Mouse (Mus musculus) kidney, embryonic 14.5 days (tissue): Measurements from ENCODE around the gene Utrn. TPM values are rescaled to one million over a fixed set of nuclear protein-coding genes. Genes with fewer than 3 reads are reported as not detected.

ENCODE experiments used
- ATAC-seq: fragments of 200-750 bp; cut with Nextera tagmentation; 2 replicates; pipeline ENCODE4 v1.8.0; 2017; ENCODE audit warnings: moderate number of reproducible peaks, mild to moderate bottlenecking, moderate TSS enrichment, moderate library complexity; ENCODE audit not compliant: low FRiP score, low TSS enrichment
- H3K27ac ChIP-seq: fragments of 300-500 bp; sonication (generic); 2 replicates; pipeline ENCODE4 v1.5.1; 2014; ENCODE audit warnings: low read depth, mild to moderate bottlenecking, low read length, moderate library complexity, mixed read lengths
- H3K27me3 ChIP-seq: fragments of 300-500 bp; sonication (generic); 2 replicates; pipeline ENCODE4 v1.6.1; 2014; ENCODE audit warnings: mild to moderate bottlenecking, low read length; ENCODE audit not compliant: control insufficient read depth, insufficient read depth
- H3K36me3 ChIP-seq: fragments of 300-500 bp; sonication (generic); 2 replicates; pipeline ENCODE4 v1.6.1; 2014; ENCODE audit warnings: low read length, mixed read lengths; ENCODE audit not compliant: control insufficient read depth, insufficient read depth
- H3K4me1 ChIP-seq: fragments of 300-500 bp; sonication (generic); 2 replicates; pipeline ENCODE4 v1.6.1; 2014; ENCODE audit warnings: low read length, mixed read lengths; ENCODE audit not compliant: control insufficient read depth, insufficient read depth
- H3K4me2 ChIP-seq: fragments of 300-500 bp; sonication (generic); replicated peaks from 2 replicates; pipeline ENCODE4 v1.6.1; 2014; ENCODE audit warnings: low read depth, mild to moderate bottlenecking, low read length
- H3K4me3 ChIP-seq: fragments of 300-500 bp; sonication (generic); 2 replicates; pipeline ENCODE4 v1.5.1; 2014; ENCODE audit warnings: mild to moderate bottlenecking, low read length
- H3K9ac ChIP-seq: fragments of 300-500 bp; sonication (generic); 2 replicates; pipeline ENCODE4 v1.6.1; 2014; ENCODE audit warnings: low read depth, mild to moderate bottlenecking, low read length, moderate library complexity
- H3K9me3 ChIP-seq: fragments of 300-500 bp; sonication (generic); 2 replicates; pipeline ENCODE4 v1.6.1; 2016; ENCODE audit warnings: low read length; ENCODE audit not compliant: control insufficient read depth
- WGBS: fragments of 180-500 bp; shearing (Covaris S2); extraction: QIAGEN DNeasy Blood & Tissue Kit; methylation state at CpG from one replicate; pipeline ENCODE4 v1.1.7; 2014; 5-methylcytosine and 5-hydroxymethylcytosine counted together
- polyA plus RNA-seq: library from polyadenylated mRNA; unstranded; fragments of >200 nt; fragmentation: Nextera tagmentation; extraction: Ambion mirVana; gene quantifications from 2 replicates; pipeline ENCODE4 v1.2.1, GENCODE M21; 2014

Gene Utrn
- polyA plus RNA-seq, 1 experiment from 2014 or later = 91.4 TPM

GRCm38 (mm10) chr10:12593071-12593470, 276.1 kb downstream of the Utrn start:
- Histone ChIP-seq H3K27ac (no peak overlapping the region), H3K9me3 (no peaks in the 10 kb centered on the region), H3K4me1 (no peaks in the 10 kb centered on the region), H3K27me3 (no peaks in the 10 kb centered on the region), H3K4me3 (no peak overlapping the region), H3K9ac (no peak overlapping the region), H3K36me3 (no peaks in the 10 kb centered on the region), H3K4me2 (no peak overlapping the region)
- no peak for ATAC-seq

DNA sequence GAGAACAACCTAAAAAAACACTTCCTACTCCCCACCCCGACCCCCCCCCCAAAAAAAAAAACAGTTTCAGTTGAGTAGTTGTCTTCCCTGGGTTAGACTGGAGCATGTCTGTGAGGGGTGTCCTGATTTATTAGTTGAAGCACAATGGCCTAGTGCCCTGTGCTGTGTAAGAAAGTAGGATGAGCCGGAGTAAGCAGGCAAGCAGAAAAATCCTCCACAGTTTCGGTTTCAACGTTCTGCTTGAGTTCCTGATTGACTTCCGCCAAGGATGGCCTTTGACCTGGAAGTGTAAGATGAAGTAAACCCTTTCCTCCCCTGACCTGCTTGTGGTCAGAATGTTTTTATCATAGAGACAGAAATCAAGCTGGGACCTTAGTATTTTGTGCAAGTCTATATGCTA, 277.2 kb downstream of the Utrn start:
- H3K4me2 ChIP-seq = no peak overlapping the region

GRCm38 (mm10) chr10:12588051-12588450, 281.1 kb downstream of the Utrn start:
- Histone ChIP-seq H3K9ac (no peak overlapping the region), H3K9me3 (no peaks in the 10 kb centered on the region), H3K4me1 (no peaks in the 10 kb centered on the region), H3K36me3 (no peaks in the 10 kb centered on the region), H3K4me2 (no peak overlapping the region), H3K27ac (no peak overlapping the region), H3K27me3 (no peaks in the 10 kb centered on the region), H3K4me3 (no peak overlapping the region)
- ATAC-seq = no peak
- WGBS = 64% methylated on average over 7 of the region's 7 CpGs

More for the DNA sequence above, 277.2 kb downstream of the Utrn start:
- peak; percentile 98 for ATAC-seq
- no peak overlapping the region for H3K4me3 ChIP-seq
- no peaks in the 10 kb centered on the region for H3K9me3 ChIP-seq
- no peaks in the 10 kb centered on the region for H3K27me3 ChIP-seq
- H3K4me1 ChIP-seq = no peaks in the 10 kb centered on the region
- H3K27ac ChIP-seq = no peak overlapping the region
- H3K36me3 ChIP-seq = no peaks in the 10 kb centered on the region
- no peak overlapping the region for H3K9ac ChIP-seq
- 8% methylated on average over 5 of the region's 5 CpGs for WGBS

- Histone ChIP-seq H3K4me1 (no peaks in the 10 kb centered on the region), H3K4me2 (no peak overlapping the region), H3K36me3 (no peaks in the 10 kb centered on the region), H3K9me3 (no peaks in the 10 kb centered on the region), H3K27ac (no peak overlapping the region), H3K27me3 (no peaks in the 10 kb centered on the region), H3K4me3 (no peak overlapping the region), H3K9ac (no peak overlapping the region)
- 82% methylated on average over 1 of the region's 1 CpGs for WGBS
- ATAC-seq = no peak
Observed at GRCm38 (mm10) chr10:12587318-12587717, 281.8 kb downstream of the Utrn start.

GRCm38 (mm10) chr10:12586825-12587224, 282.3 kb downstream of the Utrn start:
- no peaks in the 10 kb centered on the region for H3K4me1 ChIP-seq
- H3K4me2 ChIP-seq = no peak overlapping the region
- no peak overlapping the region for H3K4me3 ChIP-seq
- WGBS = 90% methylated on average over 2 of the region's 2 CpGs
- no peaks in the 10 kb centered on the region for H3K36me3 ChIP-seq
- no peak overlapping the region for H3K9ac ChIP-seq
- ATAC-seq = no peak
- no peaks in the 10 kb centered on the region for H3K27me3 ChIP-seq
- no peaks in the 10 kb centered on the region for H3K9me3 ChIP-seq
- no peak overlapping the region for H3K27ac ChIP-seq

GRCm38 (mm10) chr10:12586200-12586599, 283.0 kb downstream of the Utrn start:
- Histone ChIP-seq H3K9ac (no peak overlapping the region), H3K27ac (no peak overlapping the region), H3K4me1 (no peaks in the 10 kb centered on the region), H3K9me3 (no peaks in the 10 kb centered on the region), H3K4me2 (no peak overlapping the region), H3K27me3 (no peaks in the 10 kb centered on the region), H3K36me3 (no peaks in the 10 kb centered on the region), H3K4me3 (no peak overlapping the region)
- ATAC-seq = no peak
- WGBS = 85% methylated on average over 1 of the region's 1 CpGs

GRCm38 (mm10) chr10:12583473-12583872, 285.7 kb downstream of the Utrn start:
- no peaks in the 10 kb centered on the region; the same call in 1 of the 2 replicates for H3K9me3 ChIP-seq
- WGBS = 97% methylated on average over 3 of the region's 3 CpGs
- H3K4me2 ChIP-seq = no peak overlapping the region
- H3K9ac ChIP-seq = no peak overlapping the region
- H3K27me3 ChIP-seq = no peaks in the 10 kb centered on the region
- no peaks in the 10 kb centered on the region for H3K4me1 ChIP-seq
- H3K36me3 ChIP-seq = no peaks in the 10 kb centered on the region
- no peak overlapping the region for H3K27ac ChIP-seq
- H3K4me3 ChIP-seq = no peak overlapping the region
- no peak for ATAC-seq

- 22% methylated on average over 1 of the region's 1 CpGs for WGBS
- no peak overlapping the region for H3K27ac ChIP-seq
- H3K27me3 ChIP-seq = no peaks in the 10 kb centered on the region
- H3K9ac ChIP-seq = no peak overlapping the region
- ATAC-seq = peak; percentile 91
- H3K4me1 ChIP-seq = no peaks in the 10 kb centered on the region
- no peaks in the 10 kb centered on the region; the same call in 1 of the 2 replicates for H3K9me3 ChIP-seq
- no peak overlapping the region for H3K4me3 ChIP-seq
- no peak overlapping the region for H3K4me2 ChIP-seq
- no peaks in the 10 kb centered on the region for H3K36me3 ChIP-seq
Observed at GRCm38 (mm10) chr10:12579048-12579447, 290.1 kb downstream of the Utrn start.

DNA sequence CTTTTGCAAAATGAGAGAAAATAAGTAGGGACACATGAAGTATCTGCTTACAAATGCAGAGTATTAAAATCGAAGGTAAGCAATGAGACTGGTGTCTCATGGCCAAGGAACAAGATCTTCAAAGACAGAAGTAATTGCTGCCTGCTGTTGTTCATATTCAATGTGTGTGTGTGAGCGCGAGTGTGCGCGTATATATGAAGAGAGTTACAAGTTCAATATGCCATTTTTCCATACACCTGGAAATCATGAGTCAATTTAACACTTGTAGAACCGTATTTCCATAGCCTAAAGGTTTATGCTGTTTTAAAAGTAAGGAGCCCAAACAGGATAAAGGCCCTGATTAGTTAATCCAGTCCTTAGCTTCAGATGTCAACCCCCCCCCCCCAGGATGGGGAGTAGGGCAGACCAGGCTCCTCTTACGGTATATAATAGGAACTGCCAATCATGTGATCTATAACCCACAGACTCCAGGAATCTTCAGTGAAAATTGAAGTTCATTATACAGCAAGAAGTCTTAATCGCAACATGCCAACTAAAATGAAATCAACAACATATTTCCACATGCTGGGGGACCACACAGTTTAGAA, 293.2 kb downstream of the Utrn start:
- no peak overlapping the region for H3K4me3 ChIP-seq
- H3K4me1 ChIP-seq = 0 out of 2 replicates have a peak, but pooled peaks cover 7% of the 10 kb centered on the region
- no peaks in the 10 kb centered on the region; the same call in 1 of the 2 replicates for H3K9me3 ChIP-seq
- H3K27me3 ChIP-seq = no peaks in the 10 kb centered on the region
- no peak overlapping the region for H3K9ac ChIP-seq
- 88% methylated on average over 8 of the region's 8 CpGs for WGBS
- no peak overlapping the region for H3K4me2 ChIP-seq
- ATAC-seq = no peak
- H3K27ac ChIP-seq = no peak overlapping the region
- H3K36me3 ChIP-seq = no peaks in the 10 kb centered on the region
